Mouse (Mus musculus) embryonic facial prominence, embryonic 15.5 days (tissue): ENCODE measurements at regions not wholly inside any gene's neighbourhood (a gene's known extent, or its start where the extent isn't known, plus 50 kb on each side); places are given as distances from the start of the nearest gene placed in this dataset.

Experiments
- ATAC-seq: fragments of 200-750 bp; cut with Nextera tagmentation; 2 replicates; pipeline ENCODE4 v1.8.0; 2017; ENCODE audit warnings: low read depth, moderate TSS enrichment; ENCODE audit not compliant: insufficient number of reproducible peaks, low FRiP score, low TSS enrichment
- H3K27ac ChIP-seq: fragments of 300-500 bp; sonication (generic); replicated peaks from 2 replicates; pipeline ENCODE4 v1.5.1; 2015; ENCODE audit warnings: mild to moderate bottlenecking, inconsistent platforms
- H3K27me3 ChIP-seq: fragments of 300-500 bp; sonication (generic); 2 replicates; pipeline ENCODE4 v1.6.1; 2015; ENCODE audit warnings: inconsistent platforms
- H3K36me3 ChIP-seq: fragments of 300-500 bp; sonication (generic); 2 replicates; pipeline ENCODE4 v1.6.1; 2015; ENCODE audit warnings: mild to moderate bottlenecking, inconsistent platforms
- H3K4me1 ChIP-seq: fragments of 300-500 bp; sonication (generic); 2 replicates; pipeline ENCODE4 v1.6.1; 2015; ENCODE audit warnings: inconsistent platforms
- H3K4me2 ChIP-seq: fragments of 300-500 bp; sonication (generic); replicated peaks from 2 replicates; pipeline ENCODE4 v1.6.1; 2015; ENCODE audit warnings: mild to moderate bottlenecking, inconsistent platforms
- H3K4me3 ChIP-seq: fragments of 300-500 bp; sonication (generic); replicated peaks from 2 replicates; pipeline ENCODE4 v1.5.1; 2015; ENCODE audit warnings: mild to moderate bottlenecking, inconsistent platforms
- H3K9ac ChIP-seq: fragments of 300-500 bp; sonication (generic); 2 replicates; pipeline ENCODE4 v1.6.1; 2015; ENCODE audit warnings: inconsistent platforms
- H3K9me3 ChIP-seq: fragments of 300-500 bp; sonication (generic); replicated peaks from 2 replicates; pipeline ENCODE4 v1.6.1; 2016; ENCODE audit warnings: inconsistent platforms
- WGBS: fragments of 180-500 bp; shearing (Covaris S2); methylation state at CpG from one replicate; pipeline ENCODE4 v1.1.7; 2015; 5-methylcytosine and 5-hydroxymethylcytosine counted together

GRCm38 (mm10) chr9:23167056-23167591 is 55.8 kb upstream of the Bmper start:
- 65% methylated on average over 2 of the region's 2 CpGs for WGBS
- Histone ChIP-seq H3K4me3 (no peak overlapping the region), H3K9ac (no peak overlapping the region), H3K27me3 (no peaks in the 10 kb centered on the region), H3K9me3 (no peaks in the 10 kb centered on the region), H3K4me2 (no peak overlapping the region), H3K4me1 (0 out of 2 replicates have a peak, but pooled peaks cover 3% of the 10 kb centered on the region), H3K36me3 (no peaks in the 10 kb centered on the region), H3K27ac (no peak overlapping the region)
- no peak for ATAC-seq

- Histone ChIP-seq H3K27me3 (no peaks in the 10 kb centered on the region), H3K4me1 (0 out of 2 replicates have a peak, but pooled peaks cover 3% of the 10 kb centered on the region), H3K9ac (no peak overlapping the region), H3K9me3 (no peaks in the 10 kb centered on the region), H3K4me2 (no peak overlapping the region), H3K27ac (no peak overlapping the region), H3K36me3 (no peaks in the 10 kb centered on the region), H3K4me3 (no peak overlapping the region)
- 65% methylated on average over 4 of the region's 4 CpGs for WGBS
- no peak for ATAC-seq
These were observed 55.2 kb upstream of the Bmper start for GRCm38 (mm10) chr9:23167716-23168115.

- H3K9ac ChIP-seq, result no peak overlapping the region
- 0 out of 2 replicates have a peak, but pooled peaks cover 3% of the 10 kb centered on the region for H3K4me1 ChIP-seq
- WGBS, result 51% methylated on average over 4 of the region's 4 CpGs
- no peak overlapping the region for H3K4me3 ChIP-seq
- no peaks in the 10 kb centered on the region for H3K27me3 ChIP-seq
- no peaks in the 10 kb centered on the region for H3K36me3 ChIP-seq
- no peaks in the 10 kb centered on the region for H3K9me3 ChIP-seq
- no peak overlapping the region for H3K4me2 ChIP-seq
- ATAC-seq, result no peak
- no peak overlapping the region for H3K27ac ChIP-seq
These were observed 54.7 kb upstream of the Bmper start for GRCm38 (mm10) chr9:23168149-23168548.

DNA sequence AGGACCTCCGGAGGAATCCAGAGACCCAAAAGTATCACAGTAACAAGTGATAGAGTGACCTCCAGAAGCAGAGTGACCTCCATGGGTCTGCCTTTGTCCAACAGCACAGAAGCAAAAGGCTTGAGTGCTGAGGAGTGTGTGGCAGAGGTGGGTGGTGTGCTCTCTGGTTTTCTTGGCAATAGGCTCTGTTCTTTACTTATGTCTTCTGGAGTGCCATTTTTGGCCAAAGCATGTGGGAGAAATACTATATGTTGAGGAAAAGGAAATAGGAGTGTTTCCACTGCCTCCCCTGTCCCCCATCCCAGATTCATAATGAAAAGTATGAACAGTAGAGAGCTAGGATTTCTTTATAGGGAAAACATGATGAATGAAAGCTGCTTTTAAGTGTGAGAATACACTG is 51.5 kb upstream of the Bmper start:
- no peak overlapping the region for H3K9ac ChIP-seq
- 86% methylated on average over 1 of the region's 1 CpGs for WGBS

More for the DNA sequence above, 51.5 kb upstream of the Bmper start:
- H3K27ac ChIP-seq, result no peak overlapping the region
- no peak overlapping the region for H3K4me3 ChIP-seq
- no peak for ATAC-seq
- no peak overlapping the region for H3K4me2 ChIP-seq
- H3K4me1 ChIP-seq, result 0 out of 2 replicates have a peak, but pooled peaks cover 3% of the 10 kb centered on the region
- H3K9me3 ChIP-seq, result no peaks in the 10 kb centered on the region
- H3K36me3 ChIP-seq, result no peaks in the 10 kb centered on the region
- H3K27me3 ChIP-seq, result no peaks in the 10 kb centered on the region
